Comparison of ENCODE assay signal across 7 mouse cellular contexts in genomic region chr15:31529811-31530658, GRCm38 (mm10). TPM values are rescaled to one million over a fixed set of nuclear protein-coding genes. Genes with fewer than 3 reads are reported as not detected.
DNase-seq lines count a peak whose midpoint lies in the region; ATAC-seq and TF ChIP-seq lines count a peak whose summit lies in the region.

No protein-coding gene starts in this region.

- peak overlapping the region; percentile 98 for H3K4me3 ChIP-seq in hindbrain, embryonic 15.5 days
- peak overlapping the region; percentile 91 for H3K4me3 ChIP-seq in limb, embryonic 12.5 days (replicated peaks)
- peak overlapping the region; percentile 94 for H3K4me3 ChIP-seq in midbrain, embryonic 16.5 days (ENCODE audit: low read depth, low read length)
- peak overlapping the region; percentile 70 for H3K4me3 ChIP-seq in stomach, embryonic 14.5 days (ENCODE audit: low read depth, low read length)

- POLR2A ChIA-PET in Patski (lab: Charles Lee), result interaction anchor here (0.6 kb wide), 1 partner anchor 14 kb away, joined by 3 read pairs; no protein-coding TSS in a partner anchor

- CTCF ChIA-PET in Patski (lab: Charles Lee), result no interaction called here

- H3K4me2 ChIP-seq in hindbrain, embryonic 15.5 days, result peak overlapping the region; percentile 67
- H3K4me2 ChIP-seq in limb, embryonic 12.5 days, result peak overlapping the region; percentile 70
- H3K4me2 ChIP-seq in midbrain, embryonic 16.5 days (ENCODE audit: low read length), result peak overlapping the region; percentile 92
- peak overlapping the region; percentile 71 for H3K4me2 ChIP-seq in stomach, embryonic 14.5 days (replicated peaks; ENCODE audit: low read depth, low read length)

- TF ChIP-seq CTCF in Patski (IDR thresholded peaks at IDR 0.05), result no peak

- no peaks in the 10 kb centered on the region for H3K9me3 ChIP-seq in hindbrain, embryonic 15.5 days
- H3K9me3 ChIP-seq in limb, embryonic 12.5 days, result no peaks in the 10 kb centered on the region
- H3K9me3 ChIP-seq in midbrain, embryonic 16.5 days (replicated peaks; ENCODE audit: control insufficient read depth, low read length, poor library complexity, severe bottlenecking), result no peaks in the 10 kb centered on the region
- H3K9me3 ChIP-seq in stomach, embryonic 14.5 days (ENCODE audit: control insufficient read depth, low read depth, low read length), result no peaks in the 10 kb centered on the region; the same call in 1 of the 2 replicates

- peaks cover 24% of the 10 kb centered on the region for H3K4me1 ChIP-seq in hindbrain, embryonic 15.5 days (replicated peaks)
- peaks cover 5% of the 10 kb centered on the region for H3K4me1 ChIP-seq in limb, embryonic 12.5 days (replicated peaks)
- peaks cover 13% of the 10 kb centered on the region for H3K4me1 ChIP-seq in midbrain, embryonic 16.5 days (ENCODE audit: control insufficient read depth, insufficient read depth, low read length)
- peaks cover 6% of the 10 kb centered on the region for H3K4me1 ChIP-seq in stomach, embryonic 14.5 days (ENCODE audit: control insufficient read depth, insufficient read depth, low read length)

- ATAC-seq in Patski, result peak; percentile 33
- ATAC-seq in hindbrain, embryonic 15.5 days (ENCODE audit: low FRiP score, low read depth), result peak; percentile 1; the same call in 1 of the 2 replicates
- peak; percentile 32; the same call in 1 of the 2 replicates for ATAC-seq in limb, embryonic 12.5 days (ENCODE audit: insufficient number of reproducible peaks, insufficient read depth, low FRiP score, low TSS enrichment, low read depth)
- ATAC-seq in midbrain, embryonic 16.5 days, result peak; percentile 47; the same call in 1 of the 2 replicates
- ATAC-seq in stomach, embryonic 14.5 days (ENCODE audit: insufficient number of reproducible peaks, insufficient read depth, low FRiP score, low read depth), result peak; percentile 50

- no peaks in the 10 kb centered on the region for H3K36me3 ChIP-seq in hindbrain, embryonic 15.5 days
- peaks cover 4% of the 10 kb centered on the region; the same call in 1 of the 2 replicates for H3K36me3 ChIP-seq in limb, embryonic 12.5 days
- H3K36me3 ChIP-seq in midbrain, embryonic 16.5 days (ENCODE audit: control insufficient read depth, insufficient read depth, low read length), result no peaks in the 10 kb centered on the region
- no peaks in the 10 kb centered on the region for H3K36me3 ChIP-seq in stomach, embryonic 14.5 days (ENCODE audit: control insufficient read depth, insufficient read depth, low read length)

- WGBS in hindbrain, embryonic 15.5 days, result under 1% methylated on average over 45 of the region's 56 CpGs
- WGBS in limb, embryonic 12.5 days, result under 1% methylated on average over 56 of the region's 56 CpGs
- under 1% methylated on average over 50 of the region's 56 CpGs for WGBS in midbrain, embryonic 16.5 days
- WGBS in stomach, embryonic 14.5 days, result under 1% methylated on average over 33 of the region's 56 CpGs

- H3K27ac ChIP-seq in hindbrain, embryonic 15.5 days (replicated peaks), result peak overlapping the region; percentile 99
- H3K27ac ChIP-seq in limb, embryonic 12.5 days, result peak overlapping the region; percentile 98
- H3K27ac ChIP-seq in midbrain, embryonic 16.5 days (ENCODE audit: low read length), result peak overlapping the region; percentile 97
- peak overlapping the region; percentile 98 for H3K27ac ChIP-seq in stomach, embryonic 14.5 days (ENCODE audit: low read length)

- in situ Hi-C loops in Patski (cut with MboI; ENCODE audit: low pct_unique_long_range_greater_than_20kb), result no loop called here

- H3K9ac ChIP-seq in hindbrain, embryonic 15.5 days, result peak overlapping the region; percentile 90
- peak overlapping the region; percentile 97 for H3K9ac ChIP-seq in limb, embryonic 12.5 days (replicated peaks)
- peak overlapping the region; percentile 95 for H3K9ac ChIP-seq in midbrain, embryonic 16.5 days (ENCODE audit: low read depth, low read length)
- H3K9ac ChIP-seq in stomach, embryonic 14.5 days (replicated peaks; ENCODE audit: low read depth, low read length), result peak overlapping the region; percentile 92

- DNase-seq in Patski (ENCODE audit: low read depth, low spot score), result no peak
- peak; percentile 50 to 65 for DNase-seq in cerebellum, adult 18-20 months
- DNase-seq in forelimb bud, embryonic 11.5 days (ENCODE audit: low read depth, low spot score), result peak; percentile 52

- no peaks in the 10 kb centered on the region for H3K27me3 ChIP-seq in Patski
- H3K27me3 ChIP-seq in hindbrain, embryonic 15.5 days, result no peaks in the 10 kb centered on the region
- no peaks in the 10 kb centered on the region for H3K27me3 ChIP-seq in limb, embryonic 12.5 days
- no peaks in the 10 kb centered on the region for H3K27me3 ChIP-seq in midbrain, embryonic 16.5 days (ENCODE audit: control insufficient read depth, insufficient read depth, low read depth, low read length)
- H3K27me3 ChIP-seq in stomach, embryonic 14.5 days (ENCODE audit: control insufficient read depth, insufficient read depth, low read length), result no peaks in the 10 kb centered on the region

RNA-seq across cellular contexts. Expression of gene March6, which starts 0.8 kb away (rescaled TPM):
- 61.0 TPM for polyA plus RNA-seq in Patski (2021)
- 75.4 and 75.5 TPM in 2 replicates for polyA plus RNA-seq in hindbrain, embryonic 15.5 days (2015; fragmentation: Nextera tagmentation; extraction: Ambion mirVana)
- 40.7 and 41.8 TPM in 2 replicates for polyA plus RNA-seq in limb, embryonic 12.5 days (2016; fragmentation: Nextera tagmentation; extraction: Ambion mirVana)
- 99.8 and 106 TPM in 2 replicates for polyA plus RNA-seq in midbrain, embryonic 16.5 days (2015; fragmentation: Nextera tagmentation; extraction: Ambion mirVana)
- polyA plus RNA-seq in stomach, embryonic 14.5 days (2014; fragmentation: Nextera tagmentation; extraction: Ambion mirVana), result 37.2 and 38.6 TPM in 2 replicates

RNA-seq across cellular contexts. Expression of gene Cmbl, which starts 35.2 kb away (rescaled TPM):
- polyA plus RNA-seq in Patski (2021), result 0.51 TPM
- 11.1 and 15.6 TPM in 2 replicates for polyA plus RNA-seq in hindbrain, embryonic 15.5 days (2015; fragmentation: Nextera tagmentation; extraction: Ambion mirVana)
- polyA plus RNA-seq in limb, embryonic 12.5 days (2016; fragmentation: Nextera tagmentation; extraction: Ambion mirVana), result 0.55 and 0.65 TPM in 2 replicates
- polyA plus RNA-seq in midbrain, embryonic 16.5 days (2015; fragmentation: Nextera tagmentation; extraction: Ambion mirVana), result 8.7 and 12.8 TPM in 2 replicates
- 7.2 and 8.6 TPM in 2 replicates for polyA plus RNA-seq in stomach, embryonic 14.5 days (2014; fragmentation: Nextera tagmentation; extraction: Ambion mirVana)
